Mouse (Mus musculus) midbrain, embryonic 14.5 days (tissue): ENCODE data around the gene Gm43738. TPM values are rescaled to one million over a fixed set of nuclear protein-coding genes. Genes with fewer than 3 reads are reported as not detected.

Experiments used
- ATAC-seq: fragments of 200-750 bp; cut with Nextera tagmentation; 2 replicates; pipeline ENCODE4 v1.8.0; 2017; ENCODE audit warnings: moderate number of reproducible peaks, moderate library complexity; ENCODE audit not compliant: low FRiP score, low TSS enrichment
- DNase-seq: peaks from one replicate; pipeline ENCODE4 v3.0.0-alpha.2; 2015
- H3K27ac ChIP-seq: fragments of 300-500 bp; sonication (generic); replicated peaks from 2 replicates; pipeline ENCODE4 v1.5.1; 2014; ENCODE audit warnings: mild to moderate bottlenecking, low read depth, low read length, moderate library complexity
- H3K27me3 ChIP-seq: fragments of 300-500 bp; sonication (generic); 2 replicates; pipeline ENCODE4 v1.6.1; 2014; ENCODE audit warnings: low read length, control low read depth, mixed read lengths; ENCODE audit not compliant: control insufficient read depth, insufficient read depth
- H3K36me3 ChIP-seq: fragments of 300-500 bp; sonication (generic); 2 replicates; pipeline ENCODE4 v1.6.1; 2014; ENCODE audit warnings: low read length, control low read depth; ENCODE audit not compliant: control insufficient read depth, insufficient read depth
- H3K4me1 ChIP-seq: fragments of 300-500 bp; sonication (generic); 2 replicates; pipeline ENCODE4 v1.6.1; 2014; ENCODE audit warnings: mild to moderate bottlenecking, antibody characterized with exemption, low read length, control low read depth; ENCODE audit not compliant: control insufficient read depth, insufficient read depth
- H3K4me2 ChIP-seq: fragments of 300-500 bp; sonication (generic); 2 replicates; pipeline ENCODE4 v1.6.1; 2014; ENCODE audit warnings: mild to moderate bottlenecking, low read length, moderate library complexity
- H3K4me3 ChIP-seq: fragments of 300-500 bp; sonication (generic); replicated peaks from 2 replicates; pipeline ENCODE4 v1.5.1; 2014; ENCODE audit warnings: low read depth, low read length
- H3K9ac ChIP-seq: fragments of 300-500 bp; sonication (generic); replicated peaks from 2 replicates; pipeline ENCODE4 v1.6.1; 2014; ENCODE audit warnings: mild to moderate bottlenecking, low read length, moderate library complexity
- H3K9me3 ChIP-seq: fragments of 300-500 bp; sonication (generic); 2 replicates; pipeline ENCODE4 v1.6.1; 2016; ENCODE audit warnings: low read length, control low read depth, mixed read lengths; ENCODE audit not compliant: control insufficient read depth
- WGBS: fragments of 180-500 bp; shearing (Covaris S2); extraction: QIAGEN DNeasy Blood & Tissue Kit; methylation state at CpG from one replicate; pipeline ENCODE4 v1.1.7; 2014; 5-methylcytosine and 5-hydroxymethylcytosine counted together
- polyA plus RNA-seq: library from polyadenylated mRNA; unstranded; fragments of >200 nt; fragmentation: Nextera tagmentation; extraction: Ambion mirVana; gene quantifications from 2 replicates; pipeline ENCODE4 v1.2.1, GENCODE M21; 2014

The Gm43738 gene
- polyA plus RNA-seq, 1 experiment from 2014 or later: not detected

DNA sequence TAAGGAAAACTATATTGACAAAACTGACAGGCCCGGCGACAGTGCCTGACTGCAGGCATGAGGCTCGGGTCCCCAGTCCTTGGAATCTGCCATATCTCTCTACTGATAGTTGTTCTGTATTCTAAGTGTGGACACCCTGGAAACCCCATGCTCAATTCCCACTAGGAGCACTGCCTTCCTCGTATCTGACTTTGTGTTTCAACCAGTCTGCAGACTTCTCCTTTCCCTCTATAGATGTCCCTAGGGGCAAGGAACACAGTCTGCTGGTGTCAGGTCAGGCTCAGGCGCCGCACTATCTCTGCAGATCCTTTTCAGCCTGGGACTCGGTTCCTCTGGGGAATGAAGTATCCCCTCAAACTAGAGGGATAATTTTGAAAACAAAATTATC, 32.2 kb upstream of the Gm43738 start:
- ATAC-seq: no peak
- no peaks in the 10 kb centered on the region for H3K4me1 ChIP-seq
- no peak overlapping the region for H3K27ac ChIP-seq

DNA sequence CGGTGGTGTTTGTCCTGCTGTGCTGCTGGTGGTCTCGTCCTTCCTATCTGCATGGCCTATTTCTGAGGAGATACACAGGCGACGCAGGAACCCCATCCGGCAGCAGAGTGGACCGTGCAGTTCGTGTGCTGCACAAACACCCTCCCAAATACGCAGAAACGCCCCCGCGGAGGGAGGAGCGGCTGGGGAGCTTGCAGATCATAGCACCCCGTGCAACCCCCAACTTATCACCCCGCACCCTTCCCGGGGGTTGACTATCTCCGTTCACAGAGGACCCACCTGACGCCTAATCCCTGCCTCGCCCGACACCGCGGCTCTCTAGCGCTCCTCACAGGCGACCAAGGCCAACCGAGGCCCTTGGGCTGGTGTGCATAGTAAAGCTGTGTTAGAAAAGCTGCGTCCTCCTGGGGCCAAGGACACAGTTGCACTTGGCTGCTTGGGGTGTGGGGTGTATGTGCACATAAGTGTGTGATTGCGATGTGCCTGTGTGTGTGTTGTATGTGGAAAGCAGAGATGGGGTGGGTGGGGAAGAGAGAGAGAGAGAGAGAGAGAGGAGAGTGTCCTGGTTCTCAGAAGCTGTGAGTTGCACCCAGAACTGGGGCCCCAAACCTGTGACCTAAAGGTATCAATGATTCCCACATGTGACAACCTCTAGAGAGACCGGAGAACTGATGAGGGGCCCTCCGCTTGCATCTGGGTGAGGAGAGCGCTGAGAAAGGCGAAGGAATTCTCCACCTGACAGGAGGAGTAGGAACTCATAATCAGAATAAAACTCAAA, 31.6 kb upstream of the Gm43738 start:
- WGBS: 15% methylated on average over 30 of the region's 30 CpGs
- peak overlapping the region; percentile 58 for H3K4me2 ChIP-seq

More for the DNA sequence above, 32.2 kb upstream of the Gm43738 start:
- Histone ChIP-seq H3K4me3 (no peak overlapping the region), H3K36me3 (no peaks in the 10 kb centered on the region), H3K4me2 (no peak overlapping the region), H3K27me3 (no peaks in the 10 kb centered on the region), H3K9me3 (no peaks in the 10 kb centered on the region), H3K9ac (no peak overlapping the region)
- no peak for DNase-seq
- 85% methylated on average over 7 of the region's 7 CpGs for WGBS

DNA sequence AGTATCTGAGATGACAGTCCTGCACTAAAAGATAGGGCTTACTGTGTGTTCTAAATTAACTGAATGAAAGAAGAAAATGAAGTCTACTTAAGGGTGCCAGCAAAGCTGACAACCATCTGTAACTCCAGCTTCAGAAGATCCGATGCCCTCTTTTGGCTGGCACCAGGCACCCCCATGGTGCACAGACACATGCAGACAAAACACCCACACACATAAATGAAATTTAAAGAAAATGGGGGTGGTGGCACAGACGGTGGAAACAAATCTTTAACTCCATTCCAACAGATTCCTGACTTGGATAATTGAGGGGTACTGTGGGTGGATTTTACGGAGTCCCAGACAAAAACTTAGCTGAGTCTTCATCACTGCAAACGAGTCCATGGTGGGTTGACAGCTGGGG, 30.9 kb upstream of the Gm43738 start:
- Histone ChIP-seq H3K4me3 (no peak overlapping the region; the same call in 1 of the 2 replicates), H3K9ac (peak overlapping the region; percentile 37; the same call in 1 of the 2 replicates)
- 46% methylated on average over 4 of the region's 4 CpGs for WGBS

More for the DNA sequence above, 31.6 kb upstream of the Gm43738 start:
- H3K4me1 ChIP-seq: no peaks in the 10 kb centered on the region
- peak overlapping the region; percentile 37; the same call in 1 of the 2 replicates for H3K9ac ChIP-seq
- H3K27me3 ChIP-seq: no peaks in the 10 kb centered on the region
- H3K27ac ChIP-seq: no peak overlapping the region
- H3K9me3 ChIP-seq: no peaks in the 10 kb centered on the region
- H3K4me3 ChIP-seq: peak overlapping the region; percentile 32
- ATAC-seq: no peak
- H3K36me3 ChIP-seq: no peaks in the 10 kb centered on the region
- peak; percentile 66 for DNase-seq

DNA sequence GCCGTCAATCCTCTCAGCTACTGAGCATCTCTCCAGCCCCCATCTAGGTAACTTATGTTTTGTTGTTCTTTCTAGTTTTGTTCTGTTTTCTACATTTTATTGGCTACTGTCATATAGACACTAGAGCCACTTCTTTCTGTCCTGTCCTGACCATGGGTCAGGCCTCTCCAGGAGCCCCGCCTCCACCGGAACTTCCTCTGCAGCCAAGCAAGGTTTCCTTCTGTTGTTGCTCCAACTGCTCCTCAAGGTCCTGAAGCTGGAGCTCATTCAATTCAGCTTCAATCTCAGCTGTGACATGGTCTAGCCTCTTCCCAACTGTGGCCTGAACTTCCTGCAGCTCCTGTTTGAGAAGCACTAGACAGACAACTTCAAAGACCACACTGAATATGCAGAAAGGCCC, 29.0 kb upstream of the Gm43738 start:
- H3K9ac ChIP-seq: no peak overlapping the region
- H3K27ac ChIP-seq: no peak overlapping the region
- no peaks in the 10 kb centered on the region for H3K36me3 ChIP-seq
- no peaks in the 10 kb centered on the region for H3K4me1 ChIP-seq
- DNase-seq (no peak), ATAC-seq (no peak)
- H3K9me3 ChIP-seq: no peaks in the 10 kb centered on the region
- 84% methylated on average over 3 of the region's 3 CpGs for WGBS
- no peak overlapping the region for H3K4me2 ChIP-seq
- H3K27me3 ChIP-seq: no peaks in the 10 kb centered on the region
- H3K4me3 ChIP-seq: no peak overlapping the region

More for the DNA sequence above, 30.9 kb upstream of the Gm43738 start:
- H3K9me3 ChIP-seq: no peaks in the 10 kb centered on the region
- H3K27ac ChIP-seq: no peak overlapping the region
- H3K36me3 ChIP-seq: no peaks in the 10 kb centered on the region
- H3K4me1 ChIP-seq: no peaks in the 10 kb centered on the region
- peak overlapping the region; percentile 58 for H3K4me2 ChIP-seq
- DNase-seq (no peak), ATAC-seq (no peak)
- H3K27me3 ChIP-seq: no peaks in the 10 kb centered on the region

DNA sequence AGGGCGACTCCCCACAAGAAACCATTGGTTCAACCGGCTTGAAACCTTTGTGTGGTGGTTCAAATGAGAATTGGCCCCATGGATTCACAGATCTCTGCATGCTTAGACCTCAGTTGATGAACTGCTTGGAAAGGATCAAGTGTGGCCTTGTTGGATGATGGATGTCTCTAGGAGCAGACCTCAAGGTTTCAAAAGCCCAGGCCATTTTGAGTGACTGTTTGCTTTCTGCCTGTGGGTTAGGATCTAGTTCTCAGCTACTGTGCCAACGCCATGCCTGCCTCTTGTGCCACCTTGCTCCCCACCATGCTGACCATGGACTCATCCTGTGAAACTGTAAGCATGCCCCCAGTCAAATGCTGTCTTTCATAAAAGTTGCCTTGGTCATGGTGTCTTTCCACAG, 25.1 kb upstream of the Gm43738 start:
- no peak overlapping the region for H3K27ac ChIP-seq
- H3K27me3 ChIP-seq: no peaks in the 10 kb centered on the region
- no peaks in the 10 kb centered on the region for H3K4me1 ChIP-seq
- no peaks in the 10 kb centered on the region for H3K36me3 ChIP-seq
- no peak overlapping the region for H3K4me2 ChIP-seq
- H3K4me3 ChIP-seq: no peak overlapping the region
- H3K9ac ChIP-seq: no peak overlapping the region
- 89% methylated on average over 3 of the region's 3 CpGs for WGBS
- ATAC-seq: no peak
- DNase-seq: no peak
- no peaks in the 10 kb centered on the region for H3K9me3 ChIP-seq

DNA sequence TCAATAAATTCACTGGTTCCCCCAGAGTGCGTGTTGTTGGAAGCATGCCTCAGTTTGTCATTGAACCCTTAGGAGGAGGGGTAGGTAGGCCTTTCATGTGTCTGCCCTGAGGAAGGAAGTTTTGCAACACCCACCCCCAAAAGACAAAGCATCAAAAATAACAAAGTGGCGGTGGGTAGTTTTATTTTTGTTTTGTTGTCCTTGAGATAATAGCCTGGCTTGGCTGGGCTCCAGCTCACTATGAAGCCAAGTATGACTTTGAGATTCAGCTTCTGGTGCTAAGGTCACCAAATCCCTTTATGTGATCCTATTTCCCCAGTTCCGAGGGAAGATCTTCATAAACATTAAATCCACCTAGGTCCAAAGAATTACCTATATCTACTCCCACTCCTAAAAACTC, 23.3 kb upstream of the Gm43738 start:
- H3K4me2 ChIP-seq: no peak overlapping the region
- H3K27ac ChIP-seq: no peak overlapping the region
- H3K27me3 ChIP-seq: no peaks in the 10 kb centered on the region
- ATAC-seq (no peak), DNase-seq (no peak)
- H3K4me1 ChIP-seq: no peaks in the 10 kb centered on the region
- no peaks in the 10 kb centered on the region for H3K9me3 ChIP-seq
- WGBS: 83% methylated on average over 3 of the region's 3 CpGs
- H3K4me3 ChIP-seq: no peak overlapping the region
- no peaks in the 10 kb centered on the region for H3K36me3 ChIP-seq
- no peak overlapping the region for H3K9ac ChIP-seq

GRCm38 (mm10) chr3:89123313-89123712, 22.4 kb upstream of the Gm43738 start:
- WGBS: 74% methylated on average over 2 of the region's 2 CpGs
- DNase-seq: no peak
- H3K36me3 ChIP-seq: no peaks in the 10 kb centered on the region

DNA sequence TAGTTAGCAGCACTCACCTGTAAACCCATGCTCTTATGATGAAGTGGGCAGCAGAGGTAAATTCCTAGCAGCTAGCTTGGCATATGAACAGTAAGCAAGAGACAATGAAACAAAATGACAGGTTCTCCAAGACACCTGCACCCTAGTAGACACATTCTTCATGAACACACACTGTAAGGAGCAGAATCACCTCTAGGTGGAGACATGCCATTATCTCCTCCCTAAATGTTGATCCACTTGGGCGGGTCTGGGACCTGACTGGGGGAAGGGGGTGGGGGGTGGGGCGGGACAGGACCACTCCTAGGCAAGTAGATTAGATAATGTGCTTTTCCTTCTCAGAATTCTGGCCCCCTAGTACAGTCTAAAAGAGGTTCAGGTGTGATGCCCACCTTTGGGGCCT, 14.6 kb upstream of the Gm43738 start:
- Histone ChIP-seq H3K27me3 (no peaks in the 10 kb centered on the region), H3K36me3 (no peaks in the 10 kb centered on the region), H3K4me2 (no peak overlapping the region), H3K27ac (no peak overlapping the region), H3K4me3 (no peak overlapping the region), H3K9ac (no peak overlapping the region), H3K4me1 (no peaks in the 10 kb centered on the region), H3K9me3 (no peaks in the 10 kb centered on the region)
- DNase-seq (peak; percentile 53), ATAC-seq (no peak)
- WGBS: 9% methylated on average over 2 of the region's 2 CpGs

More at GRCm38 (mm10) chr3:89123313-89123712, 22.4 kb upstream of the Gm43738 start:
- Histone ChIP-seq H3K4me2 (no peak overlapping the region), H3K4me1 (no peaks in the 10 kb centered on the region), H3K9ac (no peak overlapping the region), H3K4me3 (no peak overlapping the region), H3K27me3 (no peaks in the 10 kb centered on the region), H3K27ac (no peak overlapping the region), H3K9me3 (no peaks in the 10 kb centered on the region)
- no peak for ATAC-seq

DNA sequence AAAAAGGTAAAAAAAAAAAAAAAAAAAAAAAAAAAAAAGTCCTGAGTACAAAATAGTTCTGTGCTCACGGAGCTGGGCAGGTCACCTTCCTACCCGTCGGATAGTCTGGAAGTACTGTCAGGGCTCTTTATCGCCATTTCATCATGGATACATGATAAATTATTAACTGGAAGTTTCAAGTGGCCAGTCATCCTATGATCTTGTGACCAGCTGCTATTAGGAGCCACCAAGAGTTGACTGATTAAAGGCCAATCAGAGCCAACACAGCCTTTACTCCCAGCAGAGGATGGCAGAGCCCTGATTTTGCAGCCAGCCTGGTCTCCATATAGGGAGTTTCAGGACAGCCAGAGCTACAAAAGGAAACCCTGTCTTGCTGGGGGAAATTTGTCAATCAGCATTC, 12.2 kb upstream of the Gm43738 start:
- WGBS: 90% methylated on average over 4 of the region's 4 CpGs
- no peak overlapping the region for H3K4me2 ChIP-seq
- H3K27ac ChIP-seq: no peak overlapping the region
- H3K4me1 ChIP-seq: no peaks in the 10 kb centered on the region
- no peak overlapping the region for H3K4me3 ChIP-seq
- H3K36me3 ChIP-seq: no peaks in the 10 kb centered on the region
- DNase-seq: no peak
- no peak for ATAC-seq
- no peaks in the 10 kb centered on the region for H3K27me3 ChIP-seq
- no peak overlapping the region for H3K9ac ChIP-seq
- H3K9me3 ChIP-seq: no peaks in the 10 kb centered on the region
